Mouse (Mus musculus) neural tube, embryonic 14.5 days (tissue): ENCODE data around the gene Cpne8. TPM values are rescaled to one million over a fixed set of nuclear protein-coding genes. Genes with fewer than 3 reads are reported as not detected.

Experiments
- ATAC-seq: fragments of 200-750 bp; cut with Nextera tagmentation; 2 replicates; pipeline ENCODE4 v1.8.0; 2017; ENCODE audit warnings: low read depth, mild to moderate bottlenecking, moderate TSS enrichment, moderate library complexity
- H3K27ac ChIP-seq: fragments of 300-500 bp; sonication (generic); 2 replicates; pipeline ENCODE4 v1.5.1; 2014; ENCODE audit warnings: low read depth, mild to moderate bottlenecking, control low read depth, low read length, moderate library complexity, mixed read lengths
- H3K27me3 ChIP-seq: fragments of 300-500 bp; sonication (generic); 2 replicates; pipeline ENCODE4 v1.6.1; 2014; ENCODE audit warnings: low read length; ENCODE audit not compliant: control insufficient read depth, insufficient read depth
- H3K36me3 ChIP-seq: fragments of 300-500 bp; sonication (generic); 2 replicates; pipeline ENCODE4 v1.6.1; 2014; ENCODE audit warnings: low read length, mixed read lengths; ENCODE audit not compliant: control insufficient read depth, insufficient read depth
- H3K4me1 ChIP-seq: fragments of 300-500 bp; sonication (generic); 2 replicates; pipeline ENCODE4 v1.6.1; 2014; ENCODE audit warnings: low read length; ENCODE audit not compliant: control insufficient read depth, insufficient read depth
- H3K4me2 ChIP-seq: fragments of 300-500 bp; sonication (generic); 2 replicates; pipeline ENCODE4 v1.6.1; 2014; ENCODE audit warnings: mild to moderate bottlenecking, low read depth, low read length, control low read depth
- H3K4me3 ChIP-seq: fragments of 300-500 bp; sonication (generic); 2 replicates; pipeline ENCODE4 v1.5.1; 2014; ENCODE audit warnings: low read depth, low read length, control low read depth, mixed read lengths
- H3K9ac ChIP-seq: fragments of 300-500 bp; sonication (generic); replicated peaks from 2 replicates; pipeline ENCODE4 v1.6.1; 2014; ENCODE audit warnings: low read depth, mild to moderate bottlenecking, control low read depth, low read length, mixed read lengths
- H3K9me3 ChIP-seq: fragments of 300-500 bp; sonication (generic); 2 replicates; pipeline ENCODE4 v1.6.1; 2016; ENCODE audit warnings: low read length; ENCODE audit not compliant: control insufficient read depth
- WGBS: fragments of 180-500 bp; shearing (Covaris S2); extraction: QIAGEN DNeasy Blood & Tissue Kit; methylation state at CpG from one replicate; pipeline ENCODE4 v1.1.7; 2014; 5-methylcytosine and 5-hydroxymethylcytosine counted together
- polyA plus RNA-seq: library from polyadenylated mRNA; unstranded; fragments of >200 nt; fragmentation: Nextera tagmentation; extraction: Ambion mirVana; gene quantifications from 2 replicates; pipeline ENCODE4 v1.2.1, GENCODE M21; 2014

Cpne8 gene
- polyA plus RNA-seq, result 27.2 and 34.7 TPM in 2 replicates

- Histone ChIP-seq H3K9ac (peak within 1 kb of the TSS; percentile 61), H3K9me3 (no peaks in the 10 kb centered on the region), H3K4me3 (peak within 1 kb of the TSS; percentile 61), H3K4me1 (0 out of 2 replicates have a peak, but pooled peaks cover 4% of the 10 kb centered on the region), H3K27me3 (peaks cover 2% of the 10 kb centered on the region; the same call in 1 of the 2 replicates), H3K4me2 (peak within 1 kb of the TSS; percentile 97), H3K36me3 (no peaks in the 10 kb centered on the region), H3K27ac (no peak within 1 kb of the TSS)
- under 1% methylated on average over 53 of the region's 56 CpGs for WGBS
- peak; percentile 86 for ATAC-seq
Observed at GRCm38 (mm10) chr15:90678985-90679759, at the start of gene Cpne8. TSS of gene Cpne8 (minus strand) at chr15:90679432.

DNA sequence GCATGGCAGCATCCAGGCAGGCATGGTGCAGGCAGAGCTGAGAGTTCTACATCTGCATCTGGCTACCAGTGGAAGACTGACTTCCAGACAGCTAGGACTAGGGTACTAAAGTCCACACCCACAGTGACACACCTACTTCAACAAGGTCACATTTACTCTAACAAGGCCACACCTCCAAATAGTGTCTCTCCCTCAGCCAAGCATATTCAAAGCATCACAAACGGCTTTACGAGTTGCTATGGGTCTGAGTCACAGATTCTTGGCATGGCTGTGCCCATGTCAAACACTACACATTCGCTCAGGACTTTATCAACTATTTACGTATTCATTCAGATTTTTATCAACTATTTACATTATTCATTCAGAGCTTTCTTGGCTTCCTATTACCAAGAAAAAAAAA, 38.5 kb upstream of the Cpne8 start:
- H3K27me3 ChIP-seq, result no peaks in the 10 kb centered on the region
- H3K9me3 ChIP-seq, result no peaks in the 10 kb centered on the region
- 92% methylated on average over 4 of the region's 4 CpGs for WGBS
- H3K9ac ChIP-seq, result no peak overlapping the region
- H3K4me1 ChIP-seq, result no peaks in the 10 kb centered on the region
- ATAC-seq, result no peak
- H3K4me2 ChIP-seq, result no peak overlapping the region
- H3K27ac ChIP-seq, result no peak overlapping the region
- no peaks in the 10 kb centered on the region for H3K36me3 ChIP-seq
- H3K4me3 ChIP-seq, result no peak overlapping the region

DNA sequence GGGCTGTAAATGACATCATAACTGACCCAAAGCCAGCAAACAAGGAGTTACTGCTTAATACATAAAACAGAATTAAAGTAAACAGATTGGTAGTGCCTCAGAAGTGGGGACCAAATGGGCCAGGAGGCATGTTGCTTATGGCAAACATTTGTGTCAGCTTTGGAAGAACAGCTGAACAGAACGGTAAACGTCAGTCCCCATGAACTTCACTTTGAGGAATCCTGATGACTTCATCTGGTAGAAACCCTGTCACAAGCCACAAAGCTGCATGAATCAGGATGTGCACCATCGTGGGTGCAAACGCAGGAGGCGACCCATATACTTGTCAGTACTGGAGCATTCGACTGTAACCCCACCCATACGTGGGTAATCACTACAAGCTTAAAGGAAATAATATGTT, 30.1 kb upstream of the Cpne8 start:
- no peak overlapping the region for H3K4me2 ChIP-seq
- H3K27ac ChIP-seq, result no peak overlapping the region
- H3K9ac ChIP-seq, result no peak overlapping the region
- no peaks in the 10 kb centered on the region for H3K4me1 ChIP-seq
- no peaks in the 10 kb centered on the region for H3K27me3 ChIP-seq
- no peaks in the 10 kb centered on the region for H3K9me3 ChIP-seq
- H3K4me3 ChIP-seq, result no peak overlapping the region
- no peaks in the 10 kb centered on the region for H3K36me3 ChIP-seq
- no peak for ATAC-seq
- 78% methylated on average over 7 of the region's 7 CpGs for WGBS

DNA sequence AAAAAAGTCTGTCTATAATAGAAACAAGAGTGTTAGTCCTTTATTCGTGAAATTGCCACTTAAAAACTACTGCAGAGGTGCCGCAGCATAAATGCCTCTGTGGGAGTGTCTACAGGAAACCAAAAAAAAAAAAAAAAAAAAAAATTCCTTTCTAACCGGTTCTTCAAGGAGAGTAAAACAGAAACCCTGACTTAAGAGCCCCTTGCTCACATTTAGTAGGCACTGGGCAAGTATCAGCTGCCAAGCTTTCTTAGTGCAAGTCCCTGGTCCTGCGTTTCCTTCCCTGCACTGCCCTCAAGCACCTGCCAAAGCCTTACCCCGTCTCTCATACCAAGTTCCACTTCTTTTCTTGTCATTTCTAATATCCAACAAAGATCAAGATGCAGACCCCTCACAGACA, 25.1 kb upstream of the Cpne8 start:
- H3K9ac ChIP-seq, result no peak overlapping the region
- no peak overlapping the region for H3K27ac ChIP-seq
- 67% methylated on average over 5 of the region's 5 CpGs for WGBS
- H3K9me3 ChIP-seq, result no peaks in the 10 kb centered on the region
- H3K4me2 ChIP-seq, result no peak overlapping the region
- no peak for ATAC-seq
- no peaks in the 10 kb centered on the region for H3K27me3 ChIP-seq
- H3K4me3 ChIP-seq, result no peak overlapping the region
- H3K4me1 ChIP-seq, result no peaks in the 10 kb centered on the region
- H3K36me3 ChIP-seq, result no peaks in the 10 kb centered on the region

DNA sequence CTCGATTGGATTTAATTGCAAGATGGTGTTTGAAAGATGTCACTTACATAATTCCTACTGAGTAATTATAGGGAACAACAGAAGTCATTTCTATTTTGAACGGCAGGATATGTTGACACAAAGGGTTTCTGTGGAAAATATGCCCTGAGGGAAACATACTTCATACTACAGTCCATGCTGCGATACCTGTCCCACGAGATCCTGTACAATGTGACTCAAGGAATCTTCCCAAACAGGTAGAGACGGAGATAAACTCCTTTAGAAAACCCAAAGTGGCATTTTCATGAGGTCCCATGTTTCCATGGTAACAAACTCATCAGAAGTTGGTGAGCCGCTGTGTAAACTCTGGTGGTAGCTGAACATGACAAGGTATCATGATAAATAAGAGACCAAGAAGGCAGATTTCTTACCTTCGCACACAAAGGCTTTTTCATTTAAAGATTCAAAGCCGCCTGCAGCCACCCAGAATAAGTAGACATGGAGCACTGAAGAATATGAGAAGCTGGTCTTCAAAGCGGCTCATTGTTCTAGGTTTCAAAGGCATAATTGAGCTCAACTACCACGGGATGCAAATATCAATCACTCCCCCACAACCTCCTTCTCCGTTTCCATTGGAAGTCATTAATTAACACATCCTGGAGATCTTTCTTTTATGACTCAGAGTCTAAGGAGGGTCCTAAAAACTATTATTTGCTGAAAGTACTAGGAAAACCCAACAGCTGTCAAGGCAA, 24.4 kb upstream of the Cpne8 start:
- no peak overlapping the region for H3K4me2 ChIP-seq
- no peak overlapping the region for H3K4me3 ChIP-seq
- H3K27ac ChIP-seq, result no peak overlapping the region
- WGBS, result 44% methylated on average over 11 of the region's 11 CpGs
- no peak for ATAC-seq
- H3K4me1 ChIP-seq, result no peaks in the 10 kb centered on the region
- H3K36me3 ChIP-seq, result no peaks in the 10 kb centered on the region
- H3K9me3 ChIP-seq, result no peaks in the 10 kb centered on the region
- H3K27me3 ChIP-seq, result no peaks in the 10 kb centered on the region
- no peak overlapping the region for H3K9ac ChIP-seq

- no peak for ATAC-seq
- WGBS, result 96% methylated on average over 6 of the region's 6 CpGs
Observed at GRCm38 (mm10) chr15:90686770-90687169, 7.5 kb upstream of the Cpne8 start.

DNA sequence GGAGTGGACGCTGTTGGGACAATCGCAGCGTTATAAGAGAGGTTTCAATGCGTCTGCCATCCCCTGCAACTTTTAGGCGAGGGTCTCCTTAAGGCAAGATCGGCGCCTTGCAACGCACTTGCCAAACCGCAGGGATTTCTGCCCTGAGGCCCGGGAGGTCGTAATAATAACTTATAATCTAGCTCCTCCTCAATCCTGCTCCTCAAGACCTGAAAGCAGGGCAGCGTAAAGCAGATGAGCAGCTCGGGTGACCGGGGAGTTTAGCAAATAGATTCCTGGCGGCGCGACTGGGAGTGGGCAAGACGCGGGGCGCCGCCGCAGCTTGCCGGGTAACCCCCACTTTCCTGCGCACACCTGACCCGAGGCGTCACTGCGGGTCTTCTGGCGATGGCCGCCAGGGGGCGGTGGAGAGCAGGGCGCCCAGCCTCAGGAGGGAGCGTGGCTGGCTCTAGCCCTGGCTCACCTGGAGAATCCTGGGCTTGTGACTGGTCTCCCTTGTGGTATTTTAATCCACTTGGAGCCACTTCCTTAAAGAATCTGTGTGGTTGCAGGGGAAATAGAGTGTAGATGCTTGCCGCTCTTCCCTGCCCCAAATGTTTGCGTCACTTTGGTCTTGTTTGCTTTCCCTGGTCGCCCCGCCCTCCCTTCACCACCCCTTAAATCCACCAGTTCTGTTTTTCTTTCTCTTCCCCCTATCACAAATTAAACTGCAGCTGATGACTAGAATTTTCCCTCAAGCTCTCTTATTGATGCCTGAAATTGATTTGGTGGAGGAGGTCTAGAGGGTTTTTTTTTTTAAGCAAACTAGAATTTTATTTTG, 738 bp upstream of the Cpne8 start:
- Histone ChIP-seq H3K4me3 (peak overlapping the region; percentile 61), H3K36me3 (no peaks in the 10 kb centered on the region), H3K9me3 (no peaks in the 10 kb centered on the region), H3K27me3 (peaks cover 2% of the 10 kb centered on the region; the same call in 1 of the 2 replicates), H3K4me1 (0 out of 2 replicates have a peak, but pooled peaks cover 4% of the 10 kb centered on the region), H3K9ac (peak overlapping the region; percentile 61), H3K27ac (no peak overlapping the region), H3K4me2 (peak overlapping the region; percentile 97)
- peak; percentile 91 for ATAC-seq
- 4% methylated on average over 36 of the region's 36 CpGs for WGBS

More at GRCm38 (mm10) chr15:90686770-90687169, 7.5 kb upstream of the Cpne8 start:
- no peaks in the 10 kb centered on the region for H3K27me3 ChIP-seq
- no peak overlapping the region for H3K4me2 ChIP-seq
- H3K27ac ChIP-seq, result no peak overlapping the region
- no peaks in the 10 kb centered on the region for H3K36me3 ChIP-seq
- H3K4me1 ChIP-seq, result no peaks in the 10 kb centered on the region
- H3K9me3 ChIP-seq, result no peaks in the 10 kb centered on the region
- no peak overlapping the region for H3K9ac ChIP-seq
- H3K4me3 ChIP-seq, result no peak overlapping the region

- WGBS, result 3% methylated on average over 19 of the region's 19 CpGs
- Histone ChIP-seq H3K9me3 (no peaks in the 10 kb centered on the region), H3K4me2 (peak overlapping the region; percentile 97), H3K27ac (no peak overlapping the region), H3K4me1 (0 out of 2 replicates have a peak, but pooled peaks cover 4% of the 10 kb centered on the region), H3K36me3 (no peaks in the 10 kb centered on the region), H3K27me3 (peaks cover 2% of the 10 kb centered on the region; the same call in 1 of the 2 replicates), H3K9ac (peak overlapping the region; percentile 61), H3K4me3 (peak overlapping the region; percentile 61)
- ATAC-seq, result peak; percentile 12; the same call in 1 of the 2 replicates
Observed at GRCm38 (mm10) chr15:90678488-90678887, 744 bp downstream of the Cpne8 start.
